Mouse (Mus musculus) CH12.LX (cell line): ENCODE measurements around the gene Esp15. TPM values are rescaled to one million over a fixed set of nuclear protein-coding genes. Genes with fewer than 3 reads are reported as not detected.
"Not testable (repeated sequence)": the region's sequence is repeated elsewhere in the genome, so short reads cannot be mapped to it uniquely, and the experiment has no call there.

Source experiments
- DNase-seq: peaks from one replicate; pipeline ENCODE4 v3.0.0-alpha.2; 2013; ENCODE audit errors: extremely low read depth
- H3K27ac ChIP-seq: 2 replicates; pipeline ENCODE4 v1.5.1; 2012; ENCODE audit warnings: low read depth, mild to moderate bottlenecking, control low read depth, moderate library complexity; ENCODE audit not compliant: insufficient read depth
- H3K27me3 ChIP-seq: replicated peaks from 2 replicates; pipeline ENCODE3; 2012; ENCODE audit warnings: inconsistent platforms
- H3K36me3 ChIP-seq, 2 experiments: replicated peaks in 1 of 2; 2 replicates each; pipeline versions ENCODE3 to v1.6.1; 2012; ENCODE audit warnings: inconsistent platforms in 1 of 2, low read length in 1 of 2, mild to moderate bottlenecking in 1 of 2, mixed read lengths in 1 of 2, moderate library complexity in 1 of 2; ENCODE audit not compliant: control insufficient read depth in 1 of 2, insufficient read depth in 1 of 2
- H3K4me1 ChIP-seq, 2 experiments: 2 replicates each; pipeline ENCODE4 v1.6.1; 2012; ENCODE audit warnings: inconsistent platforms in 1 of 2, moderate library complexity in 1 of 2; ENCODE audit not compliant: insufficient read depth in 2 of 2, control insufficient read depth in 1 of 2
- H3K4me2 ChIP-seq: 2 replicates; pipeline ENCODE4 v1.6.1; 2012; ENCODE audit warnings: low read depth, mild to moderate bottlenecking, control low read depth; ENCODE audit not compliant: poor library complexity, insufficient read depth, severe bottlenecking
- H3K4me3 ChIP-seq, 3 experiments: fragments of 150-350 bp in 1 of 3; sonication (generic) in 1 of 3; replicated peaks in 1 of 3; 2 replicates each; pipeline versions ENCODE3 to v1.5.1; 2011 to 2012; ENCODE audit warnings: low read depth in 2 of 3, low read length in 2 of 3, mild to moderate bottlenecking in 2 of 3, moderate library complexity in 2 of 3, control low read depth in 1 of 3, improper control_type of control experiment in 1 of 3, inconsistent platforms in 1 of 3, mixed read lengths in 1 of 3; ENCODE audit not compliant: poor library complexity in 1 of 3
- H3K79me2 ChIP-seq: replicated peaks from 2 replicates; pipeline ENCODE4 v1.6.1; 2012; ENCODE audit warnings: mild to moderate bottlenecking, moderate library complexity; ENCODE audit not compliant: control insufficient read depth, poor library complexity, insufficient read depth, severe bottlenecking; ENCODE audit errors: extremely low read depth
- H3K9ac ChIP-seq: 2 replicates; pipeline ENCODE4 v1.6.1; 2012; ENCODE audit warnings: low read depth, mild to moderate bottlenecking, control low read depth, moderate library complexity; ENCODE audit not compliant: insufficient read depth
- H3K9me3 ChIP-seq: replicated peaks from 2 replicates; pipeline ENCODE3; 2012; ENCODE audit warnings: low read length, inconsistent platforms, mixed read lengths
- CHD1 ChIP-seq: IDR thresholded peaks from 2 replicates; pipeline ENCODE4 v1.6.1; 2012; ENCODE audit warnings: low read depth, low read length, improper control_type of control experiment, inconsistent platforms
- ELF1 ChIP-seq: IDR thresholded peaks from 2 replicates; pipeline ENCODE4 v1.6.1; 2014; ENCODE audit warnings: low read depth, mild to moderate bottlenecking, inconsistent platforms, low read length, improper control_type of control experiment
- EP300 ChIP-seq: IDR thresholded peaks from 2 replicates; pipeline ENCODE4 v1.6.1; 2011; ENCODE audit warnings: low read length, improper control_type of control experiment
- ETS1 ChIP-seq: conservative IDR thresholded peaks from 2 replicates; pipeline ENCODE4 v1.6.1; 2012; ENCODE audit warnings: low read depth, mild to moderate bottlenecking, inconsistent platforms, low read length, improper control_type of control experiment, moderate library complexity
- GABPA ChIP-seq: IDR thresholded peaks from 2 replicates; pipeline ENCODE4 v1.6.1; 2012; ENCODE audit warnings: low read depth, low read length, improper control_type of control experiment, inconsistent platforms; ENCODE audit not compliant: insufficient replicate concordance
- HCFC1 ChIP-seq: IDR thresholded peaks from 2 replicates; pipeline ENCODE4 v1.6.1; 2012; ENCODE audit warnings: low read depth, mild to moderate bottlenecking, inconsistent platforms, low read length, improper control_type of control experiment
- MAFK ChIP-seq: IDR thresholded peaks from 2 replicates; pipeline ENCODE4 v1.6.1; 2011; ENCODE audit warnings: low read length, improper control_type of control experiment; ENCODE audit not compliant: insufficient replicate concordance
- MAX ChIP-seq: IDR thresholded peaks from 2 replicates; pipeline ENCODE4 v1.6.1; 2011; ENCODE audit warnings: low read length, improper control_type of control experiment
- MAZ ChIP-seq: IDR thresholded peaks from 2 replicates; pipeline ENCODE4 v1.6.1; 2012; ENCODE audit warnings: low read depth, mild to moderate bottlenecking, inconsistent platforms, low read length, improper control_type of control experiment, moderate library complexity
- MEF2A ChIP-seq: IDR thresholded peaks from 2 replicates; pipeline ENCODE4 v1.6.1; 2014; ENCODE audit warnings: low read depth, mild to moderate bottlenecking, inconsistent platforms, low read length, improper control_type of control experiment, borderline replicate concordance
- POLR2A ChIP-seq: IDR thresholded peaks from 2 replicates; pipeline ENCODE4 v1.6.1; 2011; ENCODE audit warnings: low read depth, mild to moderate bottlenecking, improper control_type of control experiment, low read length
- POLR2AphosphoS2 ChIP-seq: IDR thresholded peaks from 2 replicates; pipeline ENCODE4 v1.6.1; 2011; ENCODE audit warnings: low read depth, low read length, improper control_type of control experiment
- RAD21 ChIP-seq: IDR thresholded peaks from 2 replicates; pipeline ENCODE4 v1.6.1; 2011; ENCODE audit warnings: low read depth, mild to moderate bottlenecking, low read length, improper control_type of control experiment, moderate library complexity
- TCF12 ChIP-seq: IDR thresholded peaks from 2 replicates; pipeline ENCODE4 v1.6.1; 2014; ENCODE audit warnings: low read depth, mild to moderate bottlenecking, inconsistent platforms, low read length, improper control_type of control experiment
- USF2 ChIP-seq: conservative IDR thresholded peaks from 2 replicates; pipeline ENCODE4 v1.6.1; 2011; ENCODE audit warnings: low read depth, low read length, improper control_type of control experiment
- ZKSCAN1 ChIP-seq: IDR thresholded peaks from 2 replicates; pipeline ENCODE4 v1.6.1; 2012; ENCODE audit warnings: low read depth, inconsistent platforms, low read length, improper control_type of control experiment, borderline replicate concordance
- ZNF384 ChIP-seq: IDR thresholded peaks from 2 replicates; pipeline ENCODE4 v1.6.1; 2012; ENCODE audit warnings: low read depth, low read length, improper control_type of control experiment, inconsistent platforms
- dilution Hi-C: fragments of 300-500 bp; cut with MboI; formaldehyde crosslinking; loops from 2 replicates; pipeline ENCODE4 v1.14.3; 2020; ENCODE audit warnings: low sequenced_read_pairs; ENCODE audit not compliant: extremely low pct_unique_long_range_greater_than_20kb, extremely low pct_ligation_motif_present
- in situ Hi-C: fragments of 300-500 bp; cut with MboI; formaldehyde crosslinking; loops from 3 replicates; pipeline ENCODE4 v1.14.3; 2019; ENCODE audit warnings: low sequenced_read_pairs, low pct_ligation_motif_present, low pct_unique_long_range_greater_than_20kb, mixed read lengths
- polyA plus RNA-seq: library from polyadenylated mRNA; unstranded; fragments of >175 nt; gene quantifications from 2 replicates; pipeline ENCODE4 v1.2.1, GENCODE M21; 2012; ENCODE audit warnings: low read depth; ENCODE audit not compliant: insufficient read length
- total RNA-seq, 2 experiments: library from RNA; depleted of rRNA; stranded (reverse); fragments of 300-350 nt in 1 of 2; fragments of >200 nt in 1 of 2; gene quantifications; 2 replicates each; pipeline ENCODE4 v1.2.3; 2012 to 2014

Esp15 gene
- not detected in 2 replicates for total RNA-seq (2012; rRNA removed)
- not detected in 2 replicates for total RNA-seq (2014; rRNA removed)
- polyA plus RNA-seq = not detected in 2 replicates

DNA sequence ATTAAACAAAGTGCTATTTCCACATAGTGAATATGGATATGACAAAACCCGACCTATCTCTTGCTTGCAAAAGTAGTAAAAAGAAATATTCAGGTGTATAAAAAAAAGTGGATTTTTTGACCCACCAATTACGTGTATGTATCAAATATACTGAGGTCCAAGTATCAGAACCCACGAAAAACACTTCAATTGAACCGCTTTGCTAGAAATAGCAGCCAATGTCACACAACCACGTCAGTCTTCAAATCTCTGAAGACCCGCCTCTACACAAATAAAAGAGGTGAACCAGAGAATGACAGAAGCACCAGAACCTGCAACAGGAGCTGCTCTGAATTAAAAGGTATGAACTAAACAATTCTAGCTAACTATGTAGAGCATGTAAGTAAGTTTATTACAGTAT is at the start of gene Esp15:
TSS of gene Esp15 (plus strand) at position 301 of the 400 bp plus-strand sequence.
- H3K79me2 ChIP-seq, H3K27me3 ChIP-seq, H3K9ac ChIP-seq, H3K4me3 ChIP-seq, H3K27ac ChIP-seq, H3K4me2 ChIP-seq, H3K4me1 ChIP-seq, DNase-seq, in situ Hi-C loops, H3K9me3 ChIP-seq, dilution Hi-C loops, H3K36me3 ChIP-seq: not testable (repeated sequence)

DNA sequence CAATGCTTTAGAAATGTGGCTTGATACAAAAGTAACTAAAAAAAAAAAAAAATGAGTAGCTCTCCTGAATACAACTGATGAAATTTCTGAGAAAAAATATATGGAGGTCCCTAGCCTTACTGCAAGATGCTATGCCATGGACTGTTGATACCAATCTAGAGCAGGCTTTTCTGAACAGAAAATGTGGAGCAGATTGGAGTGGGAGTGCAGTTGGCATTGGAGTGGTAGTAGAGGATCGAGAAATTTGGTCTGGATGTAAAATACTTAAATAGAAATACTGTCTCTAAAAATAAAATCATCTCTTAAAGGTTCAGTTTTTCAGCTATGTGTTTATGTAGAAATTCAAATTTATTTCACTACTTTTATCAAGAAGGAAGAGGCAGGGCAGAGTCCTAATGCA is 49.2 kb upstream of the Esp15 start:
- dilution Hi-C loops (no loop called here), in situ Hi-C loops (no loop called here)
- no peaks in the 10 kb centered on the region for H3K79me2 ChIP-seq

More for the DNA sequence above, 49.2 kb upstream of the Esp15 start:
- no peaks in the 10 kb centered on the region for H3K4me1 ChIP-seq
- peaks cover 5% of the 10 kb centered on the region for H3K9me3 ChIP-seq
- no peak overlapping the region for H3K27ac ChIP-seq
- H3K4me2 ChIP-seq = no peak overlapping the region
- DNase-seq = no peak
- no peak overlapping the region for H3K9ac ChIP-seq
- H3K36me3 ChIP-seq = no peaks in the 10 kb centered on the region
- TF ChIP-seq RAD21 = no peak
- TF ChIP-seq MAFK = no peak
- no peak for TF ChIP-seq ETS1
- TF ChIP-seq EP300 = no peak
- no peak for TF ChIP-seq MAX
- TF ChIP-seq USF2 = no peak
- no peak for TF ChIP-seq HCFC1
- no peak for TF ChIP-seq GABPA
- TF ChIP-seq ZKSCAN1 = no peak
- TF ChIP-seq POLR2A = no peak
- no peak for TF ChIP-seq MEF2A
- no peak for TF ChIP-seq ELF1
- no peak for TF ChIP-seq CHD1
- TF ChIP-seq ZNF384 = no peak
- no peak for TF ChIP-seq POLR2AphosphoS2
- TF ChIP-seq TCF12 = no peak
- no peak for TF ChIP-seq MAZ
- no peaks in the 10 kb centered on the region for H3K27me3 ChIP-seq
- no peak overlapping the region for H3K4me3 ChIP-seq

Other genes starting within 250 kb of the Esp15 start
- gene Esp18, start 234.6 kb upstream of the Esp15 start, total RNA-seq (2012; rRNA removed) = not detected in 2 replicates
- gene Esp18, start 234.6 kb upstream of the Esp15 start, total RNA-seq (2014; rRNA removed) = not detected in 2 replicates
- gene Esp18, start 234.6 kb upstream of the Esp15 start, polyA plus RNA-seq = not detected in 2 replicates
- not detected in 2 replicates for gene Esp16, start 104.8 kb upstream of the Esp15 start, total RNA-seq (2012; rRNA removed)
- not detected in 2 replicates for gene Esp16, start 104.8 kb upstream of the Esp15 start, total RNA-seq (2014; rRNA removed)
- gene Esp16, start 104.8 kb upstream of the Esp15 start, polyA plus RNA-seq = not detected in 2 replicates